In the genomic region with DNA sequence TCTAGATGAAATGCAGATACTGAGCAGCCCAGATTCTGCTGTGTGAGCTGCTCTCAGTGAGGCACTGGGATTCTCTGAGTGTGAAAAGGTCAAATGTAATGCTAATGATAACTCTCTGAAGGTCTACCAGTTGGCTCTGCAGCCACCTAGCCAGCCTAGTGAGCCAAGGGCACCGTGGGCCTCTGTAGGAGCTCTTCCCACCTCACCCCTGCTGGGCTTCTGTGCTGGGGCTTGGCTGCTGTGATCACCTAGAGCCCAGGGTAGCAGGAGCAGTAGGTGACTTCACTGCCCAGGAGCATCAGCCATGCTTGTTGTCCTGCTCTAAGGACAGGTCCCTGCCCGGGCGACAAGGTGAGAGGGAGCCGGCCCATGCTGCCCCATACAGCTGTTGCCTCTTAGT, we compare ENCODE assay signal across 25 mouse cellular contexts. TPM values are rescaled to one million over a fixed set of nuclear protein-coding genes. Genes with fewer than 3 reads are reported as not detected.
"Had no signal": no experiment of that assay in that cellular context is flagged by ENCODE, and none has a peak within 500 bp of the region (broad histone marks: within the 10 kb centered on the region; RNA-seq: fewer than 3 reads in every experiment).

No protein-coding gene starts in this region.

- ATAC-seq: intestine, embryonic 16.5 days; liver, embryonic 12.5 days; midbrain, embryonic 13.5 days; midbrain, embryonic 16.5 days had no signal

- H3K27me3 ChIP-seq: kidney, embryonic 15.5 days; limb, embryonic 13.5 days; liver, embryonic 12.5 days; liver, embryonic 15.5 days; lung, embryonic 15.5 days; megakaryocyte, embryonic 14.5 days; midbrain, embryonic 13.5 days; neural tube, embryonic 15.5 days; stomach, embryonic 15.5 days had no signal

- H3K9ac ChIP-seq: kidney, embryonic 15.5 days; limb, embryonic 13.5 days; liver, embryonic 12.5 days; liver, embryonic 15.5 days; lung, embryonic 15.5 days; midbrain, embryonic 13.5 days; neural tube, embryonic 15.5 days; stomach, embryonic 15.5 days had no signal

- DNase-seq: kidney, postnatal 36 days; layer of hippocampus, adult 9-11 months; liver; lung, adult 18-20 months; lung, postnatal 36 days; right cerebral cortex, adult 18-20 months; right cerebral cortex, postnatal 14 days; right cerebral cortex, postnatal 4 days; spleen, adult 18-20 months; thymus, postnatal 25 days had no signal

- H3K27ac ChIP-seq: kidney, embryonic 15.5 days; limb, embryonic 10.5 days; limb, embryonic 13.5 days; liver, embryonic 12.5 days; liver, embryonic 15.5 days; lung, embryonic 15.5 days; midbrain, embryonic 10.5 days; midbrain, embryonic 13.5 days; neural tube, embryonic 15.5 days; stomach, embryonic 15.5 days had no signal

- H3K4me1 ChIP-seq: stomach, embryonic 15.5 days had no signal

- H3K4me2 ChIP-seq: kidney, embryonic 15.5 days; limb, embryonic 13.5 days; liver, embryonic 12.5 days; liver, embryonic 15.5 days; lung, embryonic 15.5 days; midbrain, embryonic 13.5 days; neural tube, embryonic 15.5 days; stomach, embryonic 15.5 days had no signal

- H3K4me3 ChIP-seq: kidney, embryonic 15.5 days; limb, embryonic 10.5 days; limb, embryonic 13.5 days; liver, embryonic 12.5 days; liver, embryonic 15.5 days; lung, embryonic 15.5 days; megakaryocyte, embryonic 14.5 days; midbrain, embryonic 10.5 days; midbrain, embryonic 13.5 days; myocyte; neural tube, embryonic 15.5 days; stomach, embryonic 15.5 days had no signal

- H3K36me3 ChIP-seq: lung, embryonic 15.5 days; neural tube, embryonic 15.5 days; stomach, embryonic 15.5 days had no signal

- H3K9me3 ChIP-seq: kidney, embryonic 15.5 days; limb, embryonic 10.5 days; limb, embryonic 13.5 days; liver, embryonic 12.5 days; liver, embryonic 15.5 days; lung, embryonic 15.5 days; megakaryocyte, embryonic 14.5 days; midbrain, embryonic 10.5 days; midbrain, embryonic 13.5 days; neural tube, embryonic 15.5 days; stomach, embryonic 15.5 days had no signal

RNA-seq across cellular contexts. Expression of a gene that starts 41.5 kb away (rescaled TPM):
- total RNA-seq: monocyte, adult 5-6 weeks had no signal
